Mouse (Mus musculus) kidney, adult 2 months (tissue): ENCODE data around the gene Cnih3.

Source experiments
- CTCF ChIP-seq: fragments of 200-500 bp; conservative IDR thresholded peaks from 2 replicates; pipeline ENCODE4 v1.5.1; 2011; ENCODE audit warnings: low read depth, mild to moderate bottlenecking, control low read depth, low read length, moderate library complexity, mixed read lengths; ENCODE audit not compliant: insufficient read depth, insufficient read length
- POLR2A ChIP-seq: fragments of 200-500 bp; IDR thresholded peaks from one replicate; pipeline ENCODE4 v1.6.1; 2011; ENCODE audit warnings: low read depth, low read length, control low read depth

DNA sequence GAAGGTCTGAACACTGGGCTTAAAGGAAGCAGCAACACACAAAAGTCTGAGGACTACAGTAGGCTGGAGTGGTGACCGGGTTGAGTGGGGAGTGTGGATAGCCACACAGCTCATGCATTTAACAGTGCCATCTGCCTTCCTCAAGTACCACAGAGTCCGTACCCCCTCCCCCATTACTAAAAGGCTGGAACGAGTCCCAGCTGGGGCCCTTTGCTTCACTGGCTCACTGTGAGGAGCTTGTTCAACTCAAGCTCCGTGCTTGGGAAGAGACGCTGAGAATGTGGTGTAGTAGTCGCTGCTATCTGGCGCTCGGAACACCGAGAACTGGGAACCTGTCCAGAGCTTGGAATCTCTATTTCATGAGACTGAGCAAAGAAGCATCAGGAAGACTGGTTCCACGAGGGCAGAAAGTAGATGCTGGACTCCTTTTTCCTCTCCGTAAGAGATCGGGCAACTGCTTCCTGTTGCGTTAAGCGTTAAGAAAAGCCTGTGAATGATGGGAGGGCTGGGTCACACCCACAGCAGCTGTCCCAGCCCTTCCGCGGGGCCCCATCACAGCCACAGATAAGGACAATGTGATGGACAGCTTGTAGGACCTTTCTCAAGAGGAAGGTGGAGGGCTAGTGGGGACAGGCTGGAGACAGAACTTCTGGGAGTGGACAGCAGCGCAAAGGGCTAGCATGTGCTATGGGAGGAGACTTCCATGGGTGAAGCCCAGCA, 114.3 kb downstream of the Cnih3 start:
- TF ChIP-seq CTCF = no peak
- no peak for TF ChIP-seq POLR2A
